Mouse (Mus musculus) bone marrow macrophage, adult 2 months (primary cell): Measurements from ENCODE around the gene Aldh1l2.

Experiments used
- CTCF ChIP-seq: IDR thresholded peaks from 2 replicates; pipeline ENCODE4 v1.5.1; 2012; ENCODE audit warnings: low read depth, mild to moderate bottlenecking, low read length, moderate library complexity
- POLR2A ChIP-seq: IDR thresholded peaks from 2 replicates; pipeline ENCODE4 v1.6.1; 2012; ENCODE audit warnings: mild to moderate bottlenecking, low read depth, low read length, borderline replicate concordance

- TF ChIP-seq CTCF (no peak; the same call in 1 of the 2 replicates), POLR2A (no peak)
These were observed 31.8 kb upstream of the Aldh1l2 start for GRCm38 (mm10) chr10:83565449-83566441.
